Mouse (Mus musculus) heart, embryonic 16.5 days (tissue): ENCODE data around the gene Invs. TPM values are rescaled to one million over a fixed set of nuclear protein-coding genes. Genes with fewer than 3 reads are reported as not detected.

Experiments used
- ATAC-seq: fragments of 200-750 bp; cut with Nextera tagmentation; replicated peaks from 2 replicates; pipeline ENCODE4 v1.8.0; 2017; ENCODE audit warnings: moderate number of reproducible peaks; ENCODE audit not compliant: insufficient read depth, low FRiP score; ENCODE audit errors: extremely low read depth
- H3K27ac ChIP-seq: fragments of 300-500 bp; sonication (generic); 2 replicates; pipeline ENCODE4 v1.5.1; 2014; ENCODE audit warnings: mild to moderate bottlenecking, low read length, control low read depth, moderate library complexity
- H3K27me3 ChIP-seq: fragments of 300-500 bp; sonication (generic); 2 replicates; pipeline ENCODE4 v1.6.1; 2014; ENCODE audit warnings: low read length, mixed read lengths; ENCODE audit not compliant: control insufficient read depth, insufficient read depth
- H3K36me3 ChIP-seq: fragments of 300-500 bp; sonication (generic); 2 replicates; pipeline ENCODE4 v1.6.1; 2014; ENCODE audit not compliant: control insufficient read depth, insufficient read depth
- H3K4me1 ChIP-seq: fragments of 300-500 bp; sonication (generic); 2 replicates; pipeline ENCODE4 v1.6.1; 2014; ENCODE audit warnings: low read length, mixed read lengths; ENCODE audit not compliant: control insufficient read depth, insufficient read depth
- H3K4me2 ChIP-seq: fragments of 300-500 bp; sonication (generic); 2 replicates; pipeline ENCODE4 v1.6.1; 2014; ENCODE audit warnings: low read depth, mild to moderate bottlenecking, control low read depth, low read length
- H3K4me3 ChIP-seq: fragments of 300-500 bp; sonication (generic); 2 replicates; pipeline ENCODE4 v1.5.1; 2014; ENCODE audit warnings: mild to moderate bottlenecking, control low read depth, low read length
- H3K9ac ChIP-seq: fragments of 300-500 bp; sonication (generic); 2 replicates; pipeline ENCODE4 v1.6.1; 2014; ENCODE audit warnings: low read length, control low read depth
- H3K9me3 ChIP-seq: fragments of 300-500 bp; sonication (generic); replicated peaks from 2 replicates; pipeline ENCODE4 v1.6.1; 2016; ENCODE audit warnings: low read length; ENCODE audit not compliant: control insufficient read depth
- WGBS: fragments of 180-500 bp; shearing (Covaris S2); extraction: QIAGEN DNeasy Blood & Tissue Kit; methylation state at CpG from one replicate; pipeline ENCODE4 v1.1.7; 2014; 5-methylcytosine and 5-hydroxymethylcytosine counted together
- polyA plus RNA-seq: library from polyadenylated mRNA; unstranded; fragments of >200 nt; fragmentation: Nextera tagmentation; extraction: Ambion mirVana; gene quantifications from 2 replicates; pipeline ENCODE4 v1.2.1, GENCODE M21; 2015

Invs gene
- polyA plus RNA-seq, 1 experiment from 2014 or later = 5.0 TPM

DNA sequence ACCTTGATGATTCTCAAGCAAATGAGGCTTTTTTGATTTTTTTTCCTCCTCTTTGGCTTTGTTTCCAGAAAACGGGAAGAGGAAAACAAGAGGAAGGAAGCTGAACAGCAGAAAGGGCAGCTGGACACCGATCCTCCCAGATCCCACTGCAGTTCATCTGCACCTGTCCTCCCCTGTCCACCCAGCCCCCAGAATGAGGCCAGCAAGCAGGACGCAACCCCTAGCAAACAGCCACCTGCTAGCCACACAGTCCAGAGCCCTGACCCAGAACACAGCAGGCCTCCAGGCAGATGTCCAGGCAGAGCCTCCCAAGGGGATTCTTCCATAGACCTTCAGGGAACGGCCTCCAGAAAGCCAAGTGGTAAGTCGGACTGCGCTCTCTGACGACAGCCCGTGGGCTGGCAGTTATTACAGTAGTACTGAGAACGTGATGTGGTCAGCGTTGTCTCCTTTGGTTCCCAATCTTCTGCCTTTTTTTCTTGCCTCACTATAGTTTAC lies 136.3 kb downstream of the Invs start:
- Histone ChIP-seq H3K27ac (no peak overlapping the region), H3K9ac (no peak overlapping the region), H3K4me1 (peaks cover 11% of the 10 kb centered on the region; the same call in 1 of the 2 replicates), H3K9me3 (no peaks in the 10 kb centered on the region), H3K36me3 (no peaks in the 10 kb centered on the region), H3K4me2 (no peak overlapping the region), H3K4me3 (no peak overlapping the region), H3K27me3 (no peaks in the 10 kb centered on the region)
- no peak for ATAC-seq
- WGBS = 75% methylated on average over 10 of the region's 10 CpGs

GRCm38 (mm10) chr4:48418831-48419468 lies 139.4 kb downstream of the Invs start:
- Histone ChIP-seq H3K27ac (no peak overlapping the region), H3K4me1 (peaks cover 6% of the 10 kb centered on the region; the same call in 1 of the 2 replicates), H3K4me2 (no peak overlapping the region), H3K4me3 (no peak overlapping the region), H3K36me3 (peaks cover 9% of the 10 kb centered on the region), H3K9ac (no peak overlapping the region), H3K27me3 (no peaks in the 10 kb centered on the region), H3K9me3 (no peaks in the 10 kb centered on the region)
- ATAC-seq = no peak
- WGBS = 88% methylated on average over 8 of the region's 8 CpGs

DNA sequence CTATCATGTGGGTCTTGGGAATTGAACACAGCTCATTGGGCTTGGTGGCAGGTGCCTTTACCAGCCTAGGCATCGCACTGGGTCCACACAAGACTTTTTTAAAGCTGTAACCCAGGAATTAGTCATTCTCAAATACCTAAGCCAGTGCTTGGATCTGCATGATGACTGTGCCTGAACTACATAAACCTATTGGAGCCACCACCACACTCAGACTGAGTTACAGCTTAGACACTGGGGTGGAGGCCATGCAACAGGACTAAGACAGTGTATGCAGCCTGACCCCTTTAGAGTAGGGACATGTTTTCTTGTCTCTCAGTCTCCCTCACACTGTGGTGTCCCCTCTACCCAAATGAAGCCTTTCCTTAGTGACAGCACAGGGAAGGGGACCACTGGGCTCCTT lies 143.1 kb downstream of the Invs start:
- ATAC-seq = no peak
- 96% methylated on average over 1 of the region's 1 CpGs for WGBS

DNA sequence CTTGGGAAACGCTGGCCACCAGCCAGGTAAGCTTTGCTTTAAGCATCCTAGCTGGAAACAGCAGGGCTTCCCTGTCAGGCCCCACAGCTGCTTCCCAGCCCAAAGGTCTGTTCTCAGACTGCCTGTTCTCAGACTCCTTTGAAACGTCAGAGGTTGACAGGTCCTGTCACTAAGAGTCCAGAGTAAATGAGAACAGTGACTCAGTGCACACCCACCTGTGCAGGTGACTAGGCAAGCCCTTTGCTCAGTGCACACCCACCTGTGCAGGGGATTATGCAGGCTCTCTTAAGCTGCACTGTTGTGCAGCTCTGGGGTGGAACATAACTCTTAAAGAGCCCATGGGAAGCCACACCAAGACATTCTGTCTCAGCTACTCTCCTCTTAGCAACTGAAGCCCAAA lies 144.2 kb downstream of the Invs start:
- ATAC-seq = 0 out of 2 replicates have a peak, but pooled peaks have one; percentile 9
- no peak overlapping the region for H3K9ac ChIP-seq
- peaks cover 9% of the 10 kb centered on the region for H3K36me3 ChIP-seq
- H3K4me3 ChIP-seq = no peak overlapping the region
- no peak overlapping the region for H3K27ac ChIP-seq
- H3K27me3 ChIP-seq = no peaks in the 10 kb centered on the region
- H3K4me1 ChIP-seq = peaks cover 5% of the 10 kb centered on the region; the same call in 1 of the 2 replicates
- H3K4me2 ChIP-seq = no peak overlapping the region
- no peaks in the 10 kb centered on the region for H3K9me3 ChIP-seq
- 40% methylated on average over 2 of the region's 2 CpGs for WGBS

More for the DNA sequence above, 143.1 kb downstream of the Invs start:
- no peak overlapping the region for H3K4me2 ChIP-seq
- H3K9me3 ChIP-seq = no peaks in the 10 kb centered on the region
- no peaks in the 10 kb centered on the region for H3K27me3 ChIP-seq
- H3K4me1 ChIP-seq = peaks cover 5% of the 10 kb centered on the region; the same call in 1 of the 2 replicates
- no peak overlapping the region for H3K9ac ChIP-seq
- no peak overlapping the region for H3K27ac ChIP-seq
- H3K36me3 ChIP-seq = peaks cover 9% of the 10 kb centered on the region
- no peak overlapping the region for H3K4me3 ChIP-seq

- 23% methylated on average over 3 of the region's 3 CpGs for WGBS
- Histone ChIP-seq H3K27me3 (no peaks in the 10 kb centered on the region), H3K36me3 (peaks cover 26% of the 10 kb centered on the region)
Observed at GRCm38 (mm10) chr4:48427413-48427812, 147.9 kb downstream of the Invs start.

DNA sequence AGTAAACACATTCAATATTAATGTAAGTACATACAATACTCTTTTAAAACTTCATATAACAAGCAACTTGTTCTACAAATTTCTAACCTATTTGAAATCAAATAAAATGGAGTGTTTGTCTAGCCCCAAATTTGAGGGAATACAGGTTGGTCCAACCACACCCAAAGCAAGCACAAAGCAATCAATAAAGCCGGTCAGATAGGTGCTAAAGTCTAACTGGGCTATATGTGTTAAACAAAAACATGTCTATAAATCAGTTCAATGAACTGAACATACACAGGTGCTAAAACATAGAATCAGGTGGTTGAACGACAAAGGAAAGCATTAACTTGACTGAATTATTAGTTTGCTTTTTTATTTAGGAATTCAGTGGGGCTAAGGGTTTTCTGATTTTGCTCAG lies 148.5 kb downstream of the Invs start:
- Histone ChIP-seq H3K9me3 (no peaks in the 10 kb centered on the region), H3K36me3 (peaks cover 31% of the 10 kb centered on the region), H3K27ac (no peak overlapping the region), H3K4me3 (no peak overlapping the region), H3K4me1 (peaks cover 5% of the 10 kb centered on the region; the same call in 1 of the 2 replicates), H3K27me3 (no peaks in the 10 kb centered on the region), H3K9ac (no peak overlapping the region), H3K4me2 (no peak overlapping the region)
- 91% methylated on average over 2 of the region's 2 CpGs for WGBS
- ATAC-seq = no peak

More at GRCm38 (mm10) chr4:48427413-48427812, 147.9 kb downstream of the Invs start:
- no peak overlapping the region for H3K9ac ChIP-seq
- ATAC-seq = no peak; the same call in 1 of the 2 replicates
- H3K9me3 ChIP-seq = no peaks in the 10 kb centered on the region
- H3K4me1 ChIP-seq = peaks cover 5% of the 10 kb centered on the region; the same call in 1 of the 2 replicates
- no peak overlapping the region for H3K4me3 ChIP-seq
- H3K27ac ChIP-seq = no peak overlapping the region
- H3K4me2 ChIP-seq = no peak overlapping the region

GRCm38 (mm10) chr4:48454106-48454773 lies 174.7 kb downstream of the Invs start:
- Histone ChIP-seq H3K36me3 (peaks cover 45% of the 10 kb centered on the region), H3K27ac (no peak overlapping the region), H3K4me2 (no peak overlapping the region), H3K9ac (no peak overlapping the region), H3K4me1 (no peaks in the 10 kb centered on the region), H3K9me3 (no peaks in the 10 kb centered on the region), H3K27me3 (no peaks in the 10 kb centered on the region), H3K4me3 (no peak overlapping the region)
- no peak for ATAC-seq
- WGBS = 95% methylated on average over 2 of the region's 2 CpGs

- Histone ChIP-seq H3K4me1 (no peaks in the 10 kb centered on the region), H3K4me2 (no peak overlapping the region), H3K9ac (no peak overlapping the region), H3K9me3 (no peaks in the 10 kb centered on the region), H3K4me3 (no peak overlapping the region), H3K27ac (no peak overlapping the region), H3K36me3 (peaks cover 31% of the 10 kb centered on the region), H3K27me3 (no peaks in the 10 kb centered on the region)
- ATAC-seq = no peak
- 83% methylated on average over 6 of the region's 6 CpGs for WGBS
Observed at GRCm38 (mm10) chr4:48458436-48458835, 178.9 kb downstream of the Invs start.

DNA sequence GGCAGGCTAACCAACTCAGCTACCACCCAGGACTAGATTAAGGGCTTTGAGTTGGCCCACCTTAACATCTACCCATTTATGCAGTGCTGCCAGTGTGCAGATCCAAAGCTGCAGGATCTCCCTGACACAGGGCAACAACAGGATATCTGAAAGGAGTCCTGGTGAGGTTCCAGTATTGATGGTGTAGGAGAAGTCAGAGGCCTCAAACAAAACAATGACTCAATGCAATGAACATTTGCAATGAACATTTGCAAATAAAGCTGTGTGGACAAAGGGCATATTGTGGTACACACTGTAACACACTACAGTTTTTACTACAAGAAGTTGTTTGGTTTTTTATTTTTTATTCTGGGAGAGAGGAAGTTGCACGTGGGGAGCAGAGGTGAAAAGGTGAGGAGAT lies 181.5 kb downstream of the Invs start:
- no peak overlapping the region for H3K9ac ChIP-seq
- no peak for ATAC-seq
- H3K27me3 ChIP-seq = no peaks in the 10 kb centered on the region
- no peak overlapping the region for H3K4me3 ChIP-seq
- H3K27ac ChIP-seq = no peak overlapping the region
- 89% methylated on average over 1 of the region's 1 CpGs for WGBS
- no peaks in the 10 kb centered on the region for H3K4me1 ChIP-seq
- H3K4me2 ChIP-seq = no peak overlapping the region
- H3K36me3 ChIP-seq = peaks cover 21% of the 10 kb centered on the region
- no peaks in the 10 kb centered on the region for H3K9me3 ChIP-seq
